Mouse (Mus musculus): ENCODE results near the gene Pxylp1.

Gene Pxylp1

GRCm38 (mm10) chr9:96824026-96824425, 68.4 kb downstream of the Pxylp1 start:
- no peak for DNase-seq (ENCODE audit: low read depth)

- no peak for DNase-seq (ENCODE audit: low read depth)
Measured at GRCm38 (mm10) chr9:96823541-96823940, 68.9 kb downstream of the Pxylp1 start.

- no peak for DNase-seq (ENCODE audit: low read depth)
Measured at GRCm38 (mm10) chr9:96823005-96823404, 69.5 kb downstream of the Pxylp1 start.

GRCm38 (mm10) chr9:96818822-96819481, 73.5 kb downstream of the Pxylp1 start:
- no peak for DNase-seq (ENCODE audit: low read depth)

GRCm38 (mm10) chr9:96818128-96818821, 74.2 kb downstream of the Pxylp1 start:
- peak; percentile 89 for DNase-seq (ENCODE audit: low read depth)

- no peak for DNase-seq (ENCODE audit: low read depth)
Measured at GRCm38 (mm10) chr9:96811996-96812395, 80.5 kb downstream of the Pxylp1 start.

- peak; percentile 66 for DNase-seq (ENCODE audit: low read depth)
Measured at GRCm38 (mm10) chr9:96800131-96800825, 92.2 kb downstream of the Pxylp1 start.

GRCm38 (mm10) chr9:96797311-96797710, 95.2 kb downstream of the Pxylp1 start:
- DNase-seq (ENCODE audit: low read depth), result no peak

GRCm38 (mm10) chr9:96795399-96795928, 97.0 kb downstream of the Pxylp1 start:
- DNase-seq (ENCODE audit: low read depth), result peak; percentile 45

GRCm38 (mm10) chr9:96794601-96795000, 97.9 kb downstream of the Pxylp1 start:
- no peak for DNase-seq (ENCODE audit: low read depth)

- DNase-seq (ENCODE audit: low read depth), result no peak
Measured at GRCm38 (mm10) chr9:96792543-96792942, 99.9 kb downstream of the Pxylp1 start.

- no peak for DNase-seq (ENCODE audit: low read depth)
Measured at GRCm38 (mm10) chr9:96790389-96791007, 102.0 kb downstream of the Pxylp1 start.

GRCm38 (mm10) chr9:96789906-96790305, 102.6 kb downstream of the Pxylp1 start:
- DNase-seq (ENCODE audit: low read depth), result no peak

GRCm38 (mm10) chr9:96787797-96788196, 104.7 kb downstream of the Pxylp1 start:
- peak; percentile 58 for DNase-seq (ENCODE audit: low read depth)

GRCm38 (mm10) chr9:96785871-96786342, 106.6 kb downstream of the Pxylp1 start:
- DNase-seq (ENCODE audit: low read depth), result peak; percentile 45

GRCm38 (mm10) chr9:96785187-96785586, 107.3 kb downstream of the Pxylp1 start:
- DNase-seq (ENCODE audit: low read depth), result peak; percentile 60

- DNase-seq (ENCODE audit: low read depth), result peak; percentile 48
Measured at GRCm38 (mm10) chr9:96783667-96784066, 108.8 kb downstream of the Pxylp1 start.

GRCm38 (mm10) chr9:96783258-96783657, 109.2 kb downstream of the Pxylp1 start:
- DNase-seq (ENCODE audit: low read depth), result no peak

GRCm38 (mm10) chr9:96782062-96782461, 110.4 kb downstream of the Pxylp1 start:
- no peak for DNase-seq (ENCODE audit: low read depth)
